Mouse (Mus musculus) forebrain, embryonic 14.5 days (tissue): Measurements from ENCODE around the gene Gck. TPM values are rescaled to one million over a fixed set of nuclear protein-coding genes. Genes with fewer than 3 reads are reported as not detected.
A peak's percentile ranks its signal among the peaks of the same experiment; 100 is the strongest.

Experiments used
- ATAC-seq: fragments of 200-750 bp; cut with Nextera tagmentation; 2 replicates; pipeline ENCODE4 v1.8.0; 2017; ENCODE audit warnings: mild to moderate bottlenecking, moderate library complexity
- DNase-seq: peaks from one replicate; pipeline ENCODE4 v3.0.0-alpha.2; 2015; ENCODE audit warnings: low spot score
- H3K27ac ChIP-seq: fragments of 300-500 bp; sonication (generic); 2 replicates; pipeline ENCODE4 v1.5.1; 2014; ENCODE audit warnings: low read depth, mild to moderate bottlenecking, control low read depth, low read length, moderate library complexity
- H3K27me3 ChIP-seq: fragments of 300-500 bp; sonication (generic); replicated peaks from 2 replicates; pipeline ENCODE4 v1.6.1; 2014; ENCODE audit warnings: low read length, control low read depth, mixed read lengths; ENCODE audit not compliant: control insufficient read depth, insufficient read depth
- H3K36me3 ChIP-seq: fragments of 300-500 bp; sonication (generic); 2 replicates; pipeline ENCODE4 v1.6.1; 2014; ENCODE audit warnings: low read length, control low read depth; ENCODE audit not compliant: control insufficient read depth, insufficient read depth
- H3K4me1 ChIP-seq: fragments of 300-500 bp; sonication (generic); 2 replicates; pipeline ENCODE4 v1.6.1; 2014; ENCODE audit warnings: antibody characterized with exemption, low read length, control low read depth; ENCODE audit not compliant: control insufficient read depth, insufficient read depth
- H3K4me2 ChIP-seq: fragments of 300-500 bp; sonication (generic); 2 replicates; pipeline ENCODE4 v1.6.1; 2014; ENCODE audit warnings: mild to moderate bottlenecking, control low read depth, low read length
- H3K4me3 ChIP-seq: fragments of 300-500 bp; sonication (generic); 2 replicates; pipeline ENCODE4 v1.5.1; 2014; ENCODE audit warnings: low read depth, low read length, control low read depth
- H3K9ac ChIP-seq: fragments of 300-500 bp; sonication (generic); 2 replicates; pipeline ENCODE4 v1.6.1; 2014; ENCODE audit warnings: mild to moderate bottlenecking, low read length, control low read depth, moderate library complexity
- H3K9me3 ChIP-seq: fragments of 300-500 bp; sonication (generic); replicated peaks from 2 replicates; pipeline ENCODE4 v1.6.1; 2016; ENCODE audit warnings: low read length, control low read depth, mixed read lengths; ENCODE audit not compliant: control insufficient read depth
- WGBS: fragments of 180-500 bp; shearing (Covaris S2); extraction: QIAGEN DNeasy Blood & Tissue Kit; methylation state at CpG from one replicate; pipeline ENCODE4 v1.1.7; 2014; 5-methylcytosine and 5-hydroxymethylcytosine counted together
- polyA plus RNA-seq: library from polyadenylated mRNA; unstranded; fragments of >200 nt; fragmentation: Nextera tagmentation; extraction: Ambion mirVana; gene quantifications from 2 replicates; pipeline ENCODE4 v1.2.1, GENCODE M21; 2014

The Gck gene
- polyA plus RNA-seq, 1 experiment from 2014 or later: 6.5 TPM

DNA sequence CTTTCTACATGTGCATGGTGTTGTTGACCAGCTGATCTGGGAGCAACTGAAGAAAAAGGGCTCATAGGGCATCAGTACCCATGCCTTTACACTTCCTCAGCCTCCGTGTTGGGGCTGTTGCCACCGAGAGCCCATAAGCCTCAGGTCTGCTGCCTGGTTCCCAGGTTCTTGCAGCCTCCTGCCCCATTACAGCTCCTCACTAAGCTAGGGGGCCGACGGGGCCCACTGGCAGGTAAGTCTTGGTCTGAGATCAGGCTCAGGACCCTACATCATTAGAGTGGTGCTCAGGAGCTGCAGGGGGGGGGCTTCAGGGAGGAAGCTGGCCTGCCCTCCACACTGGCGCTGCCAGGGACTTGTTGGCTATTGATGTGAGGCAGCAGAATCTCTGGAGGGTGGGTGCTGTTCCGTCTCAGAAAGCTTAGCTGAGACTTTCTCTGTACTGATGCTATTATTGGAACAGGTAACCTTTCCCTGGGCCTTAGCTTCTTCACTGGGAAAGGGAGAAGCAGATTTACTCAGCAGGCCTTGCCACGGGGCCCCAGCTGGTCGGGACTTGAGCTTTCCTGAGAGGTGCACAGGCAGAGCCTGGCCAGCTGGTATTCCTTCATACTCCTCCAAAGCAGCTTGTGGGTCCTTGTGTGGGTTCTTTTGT lies 93.3 kb downstream of the Gck start:
- ATAC-seq (no peak), DNase-seq (no peak)
- WGBS: 78% methylated on average over 8 of the region's 8 CpGs
- no peak overlapping the region for H3K4me3 ChIP-seq
- H3K27me3 ChIP-seq: peaks cover 9% of the 10 kb centered on the region
- no peak overlapping the region for H3K9ac ChIP-seq
- H3K27ac ChIP-seq: no peak overlapping the region
- no peaks in the 10 kb centered on the region for H3K9me3 ChIP-seq
- no peaks in the 10 kb centered on the region; the same call in 1 of the 2 replicates for H3K4me1 ChIP-seq
- H3K36me3 ChIP-seq: no peaks in the 10 kb centered on the region
- no peak overlapping the region for H3K4me2 ChIP-seq

DNA sequence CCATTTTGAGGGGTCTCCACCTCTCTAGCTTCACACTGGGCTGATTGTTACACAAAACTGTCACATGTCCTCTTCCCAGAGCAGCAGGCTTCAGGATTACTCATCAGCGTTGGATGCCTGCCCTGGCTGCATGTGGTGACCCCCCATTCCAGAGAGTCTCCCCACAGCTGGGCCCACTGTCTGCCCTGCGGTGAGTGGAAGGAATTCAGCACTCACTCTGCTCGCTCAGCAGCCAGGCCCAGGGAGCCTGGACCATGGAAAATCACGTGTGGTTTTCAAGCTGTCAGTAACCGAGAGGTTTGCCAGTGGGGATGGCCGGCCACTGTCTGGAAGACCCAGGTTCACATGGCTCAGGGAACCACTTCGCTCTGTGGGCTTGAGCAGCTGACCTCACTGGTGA lies 94.0 kb downstream of the Gck start:
- ATAC-seq (no peak), DNase-seq (peak; percentile 43)
- peaks cover 2% of the 10 kb centered on the region; the same call in 1 of the 2 replicates for H3K27me3 ChIP-seq
- H3K9me3 ChIP-seq: no peaks in the 10 kb centered on the region
- 57% methylated on average over 7 of the region's 7 CpGs for WGBS
- no peak overlapping the region for H3K4me3 ChIP-seq
- H3K4me1 ChIP-seq: no peaks in the 10 kb centered on the region
- H3K9ac ChIP-seq: no peak overlapping the region
- H3K4me2 ChIP-seq: no peak overlapping the region
- no peaks in the 10 kb centered on the region for H3K36me3 ChIP-seq
- no peak overlapping the region for H3K27ac ChIP-seq

DNA sequence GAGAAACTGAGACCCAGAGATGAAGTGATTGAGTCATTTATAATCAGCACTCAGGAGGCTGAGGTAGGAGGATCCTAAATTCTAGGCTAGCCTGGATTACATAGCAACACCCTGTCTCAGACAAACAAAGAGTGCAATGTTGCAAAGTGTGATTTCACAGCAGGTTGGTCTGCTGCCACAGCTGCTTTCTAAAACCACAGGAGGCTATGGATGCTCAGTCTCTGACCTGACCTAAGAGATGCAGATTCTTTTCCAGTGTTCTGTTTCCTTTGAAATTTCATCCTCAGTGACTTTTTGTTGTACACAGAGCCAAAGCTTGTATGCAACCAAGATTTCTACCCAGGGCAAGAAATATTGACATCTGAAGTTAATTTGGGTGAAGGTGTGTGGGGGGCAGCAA lies 94.4 kb downstream of the Gck start:
- no peak overlapping the region for H3K4me2 ChIP-seq
- H3K9me3 ChIP-seq: no peaks in the 10 kb centered on the region
- H3K4me3 ChIP-seq: no peak overlapping the region
- ATAC-seq (no peak), DNase-seq (no peak)
- no peaks in the 10 kb centered on the region for H3K4me1 ChIP-seq
- no peak overlapping the region for H3K27ac ChIP-seq
- no peaks in the 10 kb centered on the region for H3K36me3 ChIP-seq
- H3K9ac ChIP-seq: no peak overlapping the region
- H3K27me3 ChIP-seq: no peaks in the 10 kb centered on the region

DNA sequence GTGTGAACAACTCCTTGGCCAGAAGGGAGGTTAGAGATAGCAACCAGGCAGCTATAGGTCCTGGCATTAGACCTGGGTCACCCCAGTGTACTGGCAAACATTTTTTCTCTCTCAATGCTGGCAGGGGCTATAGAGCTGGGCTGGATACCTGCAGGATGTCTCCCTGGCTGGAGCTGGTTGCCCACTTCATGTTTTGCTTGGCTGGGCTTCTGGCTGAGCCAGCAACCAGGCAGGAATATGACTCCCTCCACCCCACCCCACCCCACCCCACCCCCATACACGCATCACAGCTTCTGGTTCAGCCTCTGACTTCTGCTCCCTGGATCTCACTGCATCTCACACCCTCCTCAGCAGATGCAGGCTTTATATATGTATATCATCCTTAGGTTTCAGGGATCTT lies 97.6 kb downstream of the Gck start:
- H3K36me3 ChIP-seq: no peaks in the 10 kb centered on the region
- no peak overlapping the region for H3K27ac ChIP-seq
- H3K4me1 ChIP-seq: 0 out of 2 replicates have a peak, but pooled peaks cover 8% of the 10 kb centered on the region
- H3K9me3 ChIP-seq: no peaks in the 10 kb centered on the region
- H3K27me3 ChIP-seq: no peaks in the 10 kb centered on the region
- H3K4me3 ChIP-seq: no peak overlapping the region
- no peak overlapping the region for H3K9ac ChIP-seq
- DNase-seq: no peak
- no peak for ATAC-seq
- H3K4me2 ChIP-seq: no peak overlapping the region
- 77% methylated on average over 1 of the region's 1 CpGs for WGBS

DNA sequence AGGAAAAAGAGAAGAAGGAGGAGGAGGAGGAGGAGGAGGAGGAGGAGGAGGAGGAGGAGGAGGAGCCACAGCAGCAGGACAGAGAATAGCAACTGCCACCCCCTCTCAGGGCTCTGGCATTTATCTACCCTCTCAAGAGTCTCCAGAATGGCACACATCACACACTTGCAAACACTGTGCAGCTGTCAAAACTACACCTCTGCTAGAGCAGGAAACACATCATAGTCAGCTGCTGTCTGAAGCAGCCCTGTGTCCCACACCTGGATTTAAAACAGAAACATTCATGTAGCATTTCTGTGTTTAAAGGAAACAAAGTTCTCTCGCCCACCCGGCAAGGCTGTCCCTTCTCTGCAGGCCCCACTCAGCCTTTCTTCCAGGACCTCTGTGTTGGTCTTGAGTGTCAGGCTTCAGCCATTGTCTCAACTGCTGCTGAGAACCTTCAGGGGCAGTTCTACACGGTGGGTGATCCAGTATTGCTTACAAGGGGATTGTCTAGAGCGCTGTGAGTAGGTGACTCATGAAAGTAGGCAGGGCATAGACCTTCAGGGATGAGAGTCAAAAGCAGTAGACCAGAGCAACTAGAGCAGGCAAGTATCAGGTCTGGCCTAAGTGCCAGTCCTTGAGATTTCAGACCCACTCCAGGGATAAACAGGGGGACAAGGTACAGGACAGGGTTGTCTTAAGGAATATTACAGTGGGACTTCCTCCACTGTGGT lies 98.7 kb downstream of the Gck start:
- H3K27me3 ChIP-seq: no peaks in the 10 kb centered on the region
- ATAC-seq: no peak
- H3K9ac ChIP-seq: no peak overlapping the region
- H3K27ac ChIP-seq: no peak overlapping the region
- no peaks in the 10 kb centered on the region for H3K9me3 ChIP-seq
- 60% methylated on average over 4 of the region's 4 CpGs for WGBS
- H3K4me3 ChIP-seq: no peak overlapping the region
- H3K36me3 ChIP-seq: no peaks in the 10 kb centered on the region
- no peak for DNase-seq
- H3K4me1 ChIP-seq: 0 out of 2 replicates have a peak, but pooled peaks cover 8% of the 10 kb centered on the region
- no peak overlapping the region for H3K4me2 ChIP-seq

Other genes starting within 250 kb of the Gck start
- gene Mrps24, start 234.4 kb downstream of the Gck start, polyA plus RNA-seq: 202 and 235 TPM in 2 replicates
- gene Urgcp, start 187.7 kb downstream of the Gck start, polyA plus RNA-seq: 16.0 and 20.9 TPM in 2 replicates
- gene Dbnl, start 161.6 kb downstream of the Gck start, polyA plus RNA-seq: 100 and 136 TPM in 2 replicates
- gene Pgam2, start 146.3 kb downstream of the Gck start, polyA plus RNA-seq: 2.1 TPM in 2 replicates
- gene Polm, start 112.1 kb downstream of the Gck start, polyA plus RNA-seq: 3.9 and 5.3 TPM in 2 replicates
- 6.8 and 13.0 TPM in 2 replicates for gene Aebp1, start 88.1 kb downstream of the Gck start, polyA plus RNA-seq
- 65.0 and 73.0 TPM in 2 replicates for gene Pold2, start 71.8 kb downstream of the Gck start, polyA plus RNA-seq
- gene Myl7, start 51.3 kb downstream of the Gck start, polyA plus RNA-seq: not detected in 2 replicates
- 46.3 and 47.5 TPM in 2 replicates for gene Ykt6, start 5.6 kb upstream of the Gck start, polyA plus RNA-seq
- 51.6 and 87.1 TPM in 2 replicates for gene Camk2b, start 116.3 kb upstream of the Gck start, polyA plus RNA-seq
- gene A730071L15Rik, start 249.9 kb upstream of the Gck start, polyA plus RNA-seq: 0.35 and 0.95 TPM in 2 replicates